Mouse (Mus musculus) NIH3T3 (cell line): ENCODE results near the gene Asxl1.
A peak's percentile ranks its signal among the peaks of the same experiment; 100 is the strongest.

Experiments
- DNase-seq: peaks from one replicate; pipeline ENCODE4 v3.0.0-alpha.2; 2012; ENCODE audit warnings: low read depth

Gene Asxl1

GRCm38 (mm10) chr2:153412563-153412962, 66.9 kb downstream of the Asxl1 start:
- DNase-seq: peak; percentile 43

GRCm38 (mm10) chr2:153414607-153415006, 69.0 kb downstream of the Asxl1 start:
- DNase-seq: peak; percentile 76

GRCm38 (mm10) chr2:153417841-153418240, 72.2 kb downstream of the Asxl1 start:
- no peak for DNase-seq

- no peak for DNase-seq
Observed at GRCm38 (mm10) chr2:153418381-153418780, 72.8 kb downstream of the Asxl1 start.

GRCm38 (mm10) chr2:153421233-153421632, 75.6 kb downstream of the Asxl1 start:
- peak; percentile 39 for DNase-seq

DNA sequence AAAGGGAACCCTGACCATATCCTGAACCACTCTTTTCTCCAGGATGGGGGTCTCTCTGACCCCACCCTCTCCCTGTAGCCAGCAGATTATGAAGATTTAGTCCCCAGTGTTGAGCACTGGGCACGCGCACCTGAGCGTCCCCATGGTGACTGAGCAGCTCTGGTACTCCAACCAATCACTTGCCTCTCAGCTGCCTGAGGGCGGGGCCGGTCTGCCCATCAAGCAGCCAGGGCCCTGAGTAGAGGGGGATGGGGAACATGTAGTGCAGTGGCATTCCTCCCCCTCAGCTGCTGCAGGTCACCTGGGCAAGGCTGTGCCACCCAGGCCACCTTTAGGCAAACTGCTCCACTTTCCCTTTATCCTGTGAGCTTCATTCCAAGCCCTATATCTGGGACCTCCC, 76.4 kb downstream of the Asxl1 start:
- no peak for DNase-seq

DNA sequence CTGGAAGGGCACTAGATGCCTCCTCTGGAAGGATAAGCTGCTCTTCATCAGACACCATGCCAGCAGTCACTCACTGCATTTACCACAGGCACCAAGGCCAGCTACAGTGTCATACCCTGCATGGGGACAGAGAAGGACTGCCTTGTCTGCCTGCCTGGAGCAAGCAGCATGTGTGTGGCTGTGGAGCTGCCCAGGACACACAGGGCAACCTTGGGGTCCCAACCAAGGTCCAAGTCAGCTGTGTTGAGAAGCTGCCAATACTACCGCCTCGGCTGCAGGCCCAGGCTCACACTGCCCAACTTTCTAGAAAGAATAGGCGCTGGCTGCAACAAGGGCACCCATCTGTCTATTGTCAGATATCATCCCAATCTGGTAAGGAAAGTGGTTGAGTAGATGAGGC, 77.5 kb downstream of the Asxl1 start:
- no peak for DNase-seq

- DNase-seq: no peak
Observed at GRCm38 (mm10) chr2:153424557-153424956, 78.9 kb downstream of the Asxl1 start.

DNA sequence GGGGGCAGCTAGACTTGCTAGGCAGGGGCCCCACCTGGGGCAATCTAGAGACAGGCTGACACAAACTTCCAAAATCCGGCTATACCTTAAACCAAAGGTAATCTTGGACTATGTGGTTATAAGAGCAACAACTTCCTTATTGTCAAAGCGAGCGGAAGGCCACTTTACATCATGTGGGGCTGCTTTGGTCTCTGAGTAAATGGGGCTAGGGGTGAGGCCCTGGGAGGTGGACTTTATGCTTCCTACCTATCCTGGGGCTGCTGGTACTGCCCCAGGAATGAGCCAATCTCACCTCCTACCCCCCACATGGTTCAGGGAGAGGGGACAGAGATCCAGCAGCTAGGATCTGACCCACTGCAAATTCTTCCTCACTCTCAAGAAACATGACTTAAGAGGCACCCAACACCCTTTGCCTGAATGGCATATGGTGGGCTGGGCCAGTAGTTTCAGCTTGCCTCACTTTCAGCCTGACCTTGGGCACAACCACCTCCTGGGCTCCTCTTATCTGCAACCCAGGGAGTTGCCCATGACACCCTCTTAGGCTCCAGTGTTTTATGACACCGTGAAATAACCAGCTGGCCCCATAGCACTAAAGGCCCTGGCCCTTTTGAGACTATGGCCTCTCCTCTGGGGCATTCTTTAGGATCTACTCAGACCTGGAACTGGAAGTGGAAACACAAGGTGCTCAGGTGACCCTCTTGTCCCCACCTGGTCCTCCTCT, 79.7 kb downstream of the Asxl1 start:
- DNase-seq: no peak

GRCm38 (mm10) chr2:153425998-153426670, 80.5 kb downstream of the Asxl1 start:
- no peak for DNase-seq

GRCm38 (mm10) chr2:153426931-153427330, 81.3 kb downstream of the Asxl1 start:
- no peak for DNase-seq

- no peak for DNase-seq
Observed at GRCm38 (mm10) chr2:153428485-153428884, 82.9 kb downstream of the Asxl1 start.

DNA sequence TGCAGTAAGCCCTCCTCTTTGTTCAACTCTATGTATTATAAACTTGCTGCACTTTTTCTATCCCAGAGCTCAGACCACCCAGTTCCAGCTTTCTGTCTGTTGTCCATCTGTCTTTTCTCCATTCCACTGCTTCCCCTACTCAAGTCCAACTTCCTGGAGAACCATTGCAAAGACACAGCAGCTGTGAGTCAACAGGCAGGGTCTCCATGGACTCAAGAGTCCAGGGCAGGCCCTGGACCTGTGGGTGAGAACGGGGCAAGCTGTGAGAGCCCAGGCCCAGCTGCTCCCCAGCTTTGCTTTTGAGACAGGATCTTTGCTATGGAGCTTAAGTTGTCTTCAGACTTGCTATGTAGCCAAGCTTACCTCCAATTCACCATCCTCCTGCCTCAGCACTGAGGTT, 84.9 kb downstream of the Asxl1 start:
- DNase-seq: no peak

DNA sequence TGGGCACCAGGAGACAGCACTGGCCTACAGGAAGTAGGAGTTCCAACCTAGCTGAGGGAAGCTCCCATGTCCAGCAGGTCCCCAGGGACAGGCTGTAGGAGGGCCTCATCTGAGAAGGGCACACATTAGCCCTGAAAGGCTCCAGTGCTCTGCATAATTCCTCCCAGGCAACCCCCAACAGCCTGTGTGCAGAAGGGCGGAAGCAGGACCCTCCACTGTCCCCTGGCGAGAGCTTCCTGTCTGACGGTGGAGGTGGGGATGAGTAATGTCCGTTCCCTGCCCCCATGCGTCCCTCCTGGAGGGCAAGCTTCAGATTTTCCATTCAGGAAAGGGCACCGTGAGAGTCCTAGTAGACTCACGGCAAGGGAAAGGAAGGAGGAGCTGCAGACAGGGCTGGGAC, 86.9 kb downstream of the Asxl1 start:
- DNase-seq: no peak

GRCm38 (mm10) chr2:153433859-153434258, 88.2 kb downstream of the Asxl1 start:
- DNase-seq: no peak

DNA sequence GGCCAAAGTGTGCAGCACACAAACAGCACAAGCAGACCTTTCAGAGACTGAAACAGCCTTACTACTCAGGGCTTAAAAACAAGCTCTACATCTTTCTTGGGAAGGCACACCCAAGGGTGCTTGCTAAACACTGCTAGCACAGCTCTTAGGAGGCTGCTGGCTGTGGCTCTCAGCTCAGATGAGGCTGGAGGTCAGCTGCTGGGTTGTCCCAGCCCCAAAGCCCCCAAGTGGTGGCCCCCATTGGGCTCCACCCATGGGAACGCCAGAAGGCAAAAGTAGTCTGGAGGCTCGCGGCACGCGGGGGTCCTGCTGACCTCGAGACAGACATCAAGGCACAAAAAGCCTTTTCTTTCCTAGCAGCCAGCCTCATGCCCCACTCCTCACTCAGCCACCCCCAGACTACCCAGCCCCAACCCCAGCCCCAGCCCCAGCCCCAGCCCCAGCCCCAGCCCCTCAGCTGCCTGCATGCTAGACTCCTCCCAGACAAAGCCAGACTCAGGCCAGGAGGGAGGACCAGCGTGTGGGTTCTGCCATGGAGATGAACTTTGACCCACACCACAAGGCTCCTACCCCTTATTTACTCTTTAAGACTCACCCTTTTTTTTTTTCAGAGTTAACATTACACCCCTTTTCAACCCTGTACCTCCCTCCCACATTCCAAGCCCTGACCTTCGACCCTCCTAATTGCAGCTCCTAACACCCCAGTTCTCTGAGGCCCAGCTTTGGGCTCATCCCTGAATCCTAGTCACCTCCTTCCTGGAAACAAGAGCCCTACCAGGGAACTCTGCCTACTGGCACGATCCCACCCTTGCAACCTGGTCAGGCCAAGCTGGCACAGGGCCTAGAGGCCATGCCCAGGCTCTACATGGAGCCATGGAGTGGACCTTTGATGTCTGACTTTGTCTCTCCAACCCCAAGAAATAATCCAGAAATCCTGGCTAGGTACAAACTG, 89.5 kb downstream of the Asxl1 start:
- no peak for DNase-seq

GRCm38 (mm10) chr2:153436641-153437305, 91.1 kb downstream of the Asxl1 start:
- DNase-seq: peak; percentile 58

DNA sequence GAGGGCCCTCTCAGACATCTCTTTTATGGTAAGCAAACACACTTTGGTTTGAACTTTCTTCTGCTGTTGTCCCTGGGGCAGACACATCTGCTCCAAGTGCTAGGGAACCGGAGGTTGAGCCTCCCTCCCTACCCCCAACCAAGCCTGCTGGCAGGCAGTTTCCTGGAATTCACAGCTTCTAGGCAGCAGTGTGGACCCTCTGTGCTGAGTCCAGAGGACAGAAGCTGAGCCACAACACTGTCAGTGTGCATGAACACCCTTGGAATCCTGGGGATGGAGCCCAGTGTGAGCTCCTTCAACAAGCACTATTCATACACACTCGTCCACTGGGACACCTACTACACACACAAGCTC, 91.7 kb downstream of the Asxl1 start:
- no peak for DNase-seq

DNA sequence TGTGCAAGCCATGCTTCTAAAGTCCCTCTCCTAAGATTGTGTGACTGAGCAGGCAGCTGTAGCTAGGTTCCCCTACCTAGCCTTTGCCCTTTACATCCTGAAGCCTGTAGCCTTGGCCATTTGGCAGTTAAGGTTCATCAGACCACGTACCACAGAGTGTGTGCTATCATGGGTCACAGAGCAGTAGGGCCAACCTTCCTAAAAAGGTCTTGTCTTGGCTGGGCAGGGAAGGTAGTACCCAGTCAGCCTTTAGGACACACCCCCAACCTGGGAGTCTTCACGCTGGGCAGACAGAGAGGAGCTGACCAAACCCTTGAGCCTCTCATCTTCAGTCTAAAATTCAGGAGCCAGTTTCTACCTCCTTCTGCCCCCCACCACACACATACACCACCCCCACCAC, 95.1 kb downstream of the Asxl1 start:
- no peak for DNase-seq

DNA sequence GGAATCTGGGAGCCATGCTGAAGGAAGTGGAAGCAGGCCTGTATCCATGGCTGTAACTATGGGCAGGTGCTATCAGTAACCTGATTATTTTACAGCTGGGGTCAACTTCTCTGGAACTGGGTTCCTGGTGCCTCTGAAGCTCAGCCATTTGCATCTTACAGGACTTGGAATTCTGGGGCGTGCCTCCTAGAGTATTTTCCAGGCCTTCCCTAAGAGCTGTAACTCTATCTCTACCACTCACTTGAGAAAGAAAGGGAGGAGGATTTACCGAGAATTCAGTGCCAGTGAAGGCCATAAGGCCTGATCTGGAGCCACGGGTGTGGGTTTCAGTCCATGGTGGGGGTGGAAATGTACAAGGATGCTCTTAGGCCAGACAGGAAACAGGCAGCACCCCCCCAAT, 95.6 kb downstream of the Asxl1 start:
- no peak for DNase-seq

DNA sequence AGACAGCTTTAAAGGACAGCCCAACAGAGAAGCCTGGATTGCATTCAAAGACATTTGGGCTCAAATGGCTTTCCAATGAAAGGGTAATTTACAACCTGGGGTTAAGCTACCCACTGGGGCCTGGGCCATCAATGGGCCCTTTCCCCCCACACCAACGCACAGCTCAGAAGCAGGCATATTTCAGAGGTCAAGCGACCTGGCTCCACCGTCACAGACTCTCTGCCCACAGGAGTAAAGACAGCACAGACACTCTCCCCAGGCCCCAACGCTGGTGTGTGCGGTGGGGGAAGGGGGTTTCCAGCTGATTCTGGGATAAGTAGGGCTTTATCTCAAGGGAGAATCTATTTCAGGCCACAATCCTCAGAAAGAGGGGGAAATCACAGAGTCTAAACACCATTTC, 97.1 kb downstream of the Asxl1 start:
- no peak for DNase-seq
